Mouse (Mus musculus) lung, embryonic 15.5 days (tissue): ENCODE data around the gene Rps6kb2. TPM values are rescaled to one million over a fixed set of nuclear protein-coding genes. Genes with fewer than 3 reads are reported as not detected.

Experiments used
- ATAC-seq: fragments of 200-750 bp; cut with Nextera tagmentation; 2 replicates; pipeline ENCODE4 v1.8.0; 2017; ENCODE audit warnings: moderate number of reproducible peaks, borderline replicate concordance; ENCODE audit not compliant: low FRiP score, low TSS enrichment; ENCODE audit errors: extremely low read depth
- H3K27ac ChIP-seq: fragments of 300-500 bp; sonication (generic); 2 replicates; pipeline ENCODE4 v1.5.1; 2015; ENCODE audit warnings: moderate library complexity, mild to moderate bottlenecking, inconsistent platforms
- H3K27me3 ChIP-seq: fragments of 300-500 bp; sonication (generic); 2 replicates; pipeline ENCODE4 v1.6.1; 2015; ENCODE audit warnings: inconsistent platforms
- H3K36me3 ChIP-seq: fragments of 300-500 bp; sonication (generic); 2 replicates; pipeline ENCODE4 v1.6.1; 2015; ENCODE audit warnings: inconsistent platforms
- H3K4me1 ChIP-seq: fragments of 300-500 bp; sonication (generic); 2 replicates; pipeline ENCODE4 v1.6.1; 2015; ENCODE audit warnings: inconsistent platforms
- H3K4me2 ChIP-seq: fragments of 300-500 bp; sonication (generic); 2 replicates; pipeline ENCODE4 v1.6.1; 2015; ENCODE audit warnings: inconsistent platforms, mild to moderate bottlenecking, moderate library complexity
- H3K4me3 ChIP-seq: fragments of 300-500 bp; sonication (generic); 2 replicates; pipeline ENCODE4 v1.5.1; 2015; ENCODE audit warnings: mild to moderate bottlenecking, inconsistent platforms
- H3K9ac ChIP-seq: fragments of 300-500 bp; sonication (generic); 2 replicates; pipeline ENCODE4 v1.6.1; 2015; ENCODE audit warnings: inconsistent platforms
- H3K9me3 ChIP-seq: fragments of 300-500 bp; sonication (generic); 2 replicates; pipeline ENCODE4 v1.6.1; 2016; ENCODE audit warnings: inconsistent platforms
- WGBS: fragments of 180-500 bp; shearing (Covaris S2); methylation state at CpG from one replicate; pipeline ENCODE4 v1.1.7; 2015; 5-methylcytosine and 5-hydroxymethylcytosine counted together
- polyA plus RNA-seq: library from polyadenylated mRNA; unstranded; fragments of >200 nt; fragmentation: Nextera tagmentation; extraction: Ambion mirVana; gene quantifications from 2 replicates; pipeline ENCODE4 v1.2.1, GENCODE M21; 2015

Gene Rps6kb2
- polyA plus RNA-seq, 1 experiment from 2014 or later, result 45.0 TPM

GRCm38 (mm10) chr19:4164100-4164499 is 946 bp upstream of the Rps6kb2 start:
- Histone ChIP-seq H3K4me1 (peaks cover 18% of the 10 kb centered on the region), H3K27me3 (no peaks in the 10 kb centered on the region), H3K9me3 (no peaks in the 10 kb centered on the region), H3K36me3 (peaks cover 25% of the 10 kb centered on the region), H3K27ac (no peak overlapping the region), H3K4me3 (no peak overlapping the region), H3K4me2 (no peak overlapping the region), H3K9ac (no peak overlapping the region)
- WGBS, result 75% methylated on average over 3 of the region's 3 CpGs
- no peak for ATAC-seq

DNA sequence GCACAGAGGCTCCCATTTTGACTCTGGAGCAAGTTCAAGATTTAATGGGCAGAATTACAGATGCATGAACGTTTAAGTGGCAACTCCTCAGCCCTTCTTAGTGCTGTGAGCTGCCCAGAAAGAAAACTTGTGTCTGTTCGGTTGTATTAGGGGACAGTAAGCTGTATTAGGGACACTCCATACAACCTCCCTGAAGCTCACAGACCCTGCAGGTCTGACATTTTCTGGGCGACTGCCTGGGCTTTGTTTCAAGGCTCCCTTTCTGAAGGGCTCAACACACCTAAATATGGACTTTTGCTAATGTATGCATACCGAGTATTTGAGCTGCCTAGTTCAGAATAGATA is 361 bp upstream of the Rps6kb2 start:
- H3K4me2 ChIP-seq, result peak overlapping the region; percentile 88
- H3K4me1 ChIP-seq, result peaks cover 18% of the 10 kb centered on the region
- H3K27ac ChIP-seq, result peak overlapping the region; percentile 55
- H3K4me3 ChIP-seq, result peak overlapping the region; percentile 72
- ATAC-seq, result no peak; the same call in 1 of the 2 replicates
- peak overlapping the region; percentile 70 for H3K9ac ChIP-seq
- WGBS, result 27% methylated on average over 4 of the region's 4 CpGs
- no peaks in the 10 kb centered on the region for H3K9me3 ChIP-seq
- peaks cover 31% of the 10 kb centered on the region for H3K36me3 ChIP-seq
- H3K27me3 ChIP-seq, result no peaks in the 10 kb centered on the region

- Histone ChIP-seq H3K27me3 (no peaks in the 10 kb centered on the region), H3K4me1 (peaks cover 18% of the 10 kb centered on the region), H3K36me3 (peaks cover 50% of the 10 kb centered on the region), H3K9ac (no peak overlapping the region), H3K4me2 (no peak overlapping the region), H3K9me3 (no peaks in the 10 kb centered on the region), H3K27ac (no peak overlapping the region), H3K4me3 (no peak overlapping the region)
- ATAC-seq, result no peak
- 94% methylated on average over 8 of the region's 8 CpGs for WGBS
Observed at GRCm38 (mm10) chr19:4159049-4159448, 4.1 kb downstream of the Rps6kb2 start.

GRCm38 (mm10) chr19:4156771-4157170 is 6.4 kb downstream of the Rps6kb2 start:
- Histone ChIP-seq H3K27ac (no peak overlapping the region), H3K4me2 (no peak overlapping the region), H3K36me3 (peaks cover 56% of the 10 kb centered on the region), H3K9me3 (no peaks in the 10 kb centered on the region), H3K9ac (no peak overlapping the region), H3K4me1 (peaks cover 1% of the 10 kb centered on the region; the same call in 1 of the 2 replicates), H3K4me3 (no peak overlapping the region), H3K27me3 (no peaks in the 10 kb centered on the region)
- 86% methylated on average over 12 of the region's 12 CpGs for WGBS
- no peak for ATAC-seq

- Histone ChIP-seq H3K27ac (no peak overlapping the region), H3K4me1 (no peaks in the 10 kb centered on the region), H3K4me2 (no peak overlapping the region), H3K4me3 (no peak overlapping the region), H3K9me3 (no peaks in the 10 kb centered on the region), H3K9ac (no peak overlapping the region), H3K36me3 (peaks cover 53% of the 10 kb centered on the region), H3K27me3 (no peaks in the 10 kb centered on the region)
- no peak for ATAC-seq
- WGBS, result 75% methylated on average over 20 of the region's 20 CpGs
Observed at GRCm38 (mm10) chr19:4156073-4156579, 7.0 kb downstream of the Rps6kb2 start.

DNA sequence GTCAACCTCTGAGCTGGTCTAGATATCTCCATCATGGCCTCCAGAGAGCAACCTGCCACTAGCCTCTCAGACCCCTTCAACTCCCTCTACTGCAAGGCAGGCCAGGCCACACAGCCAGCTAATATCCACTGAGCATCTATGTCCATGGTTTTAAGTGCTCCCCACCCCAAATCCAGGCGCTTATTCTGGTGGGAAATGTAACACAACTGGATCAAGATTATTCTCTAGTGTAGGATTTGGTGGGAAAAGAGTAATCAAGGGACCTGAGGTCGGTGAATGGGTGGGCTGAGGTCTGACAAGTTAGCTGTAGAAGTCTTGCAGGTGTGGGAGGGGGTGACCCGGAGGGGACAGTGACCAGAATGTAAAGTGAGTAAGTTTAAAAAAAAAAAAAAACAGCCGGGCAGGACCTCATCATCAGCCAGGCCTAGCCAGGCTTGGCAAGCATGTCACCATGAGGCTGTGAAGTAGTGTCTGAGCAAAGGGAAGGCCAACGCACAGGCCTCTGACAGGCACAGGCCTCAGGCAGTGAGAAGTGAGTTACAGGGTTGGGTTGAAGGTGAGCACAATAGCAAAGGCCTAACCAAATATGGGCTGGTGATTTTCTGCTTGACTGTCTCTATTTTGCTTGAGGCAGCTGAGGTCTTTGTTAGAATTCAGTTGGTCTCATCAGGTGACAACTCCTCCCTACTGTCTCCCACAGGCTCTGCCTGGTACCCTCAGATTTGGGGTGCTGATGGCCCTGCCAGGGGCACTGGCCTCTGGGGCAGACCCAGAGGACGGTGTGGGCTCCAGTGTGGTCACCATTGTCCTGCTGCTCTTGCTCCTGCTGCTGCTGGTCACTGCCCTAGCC is 7.7 kb downstream of the Rps6kb2 start:
- Histone ChIP-seq H3K4me1 (no peaks in the 10 kb centered on the region), H3K36me3 (peaks cover 50% of the 10 kb centered on the region), H3K27me3 (no peaks in the 10 kb centered on the region), H3K9ac (no peak overlapping the region), H3K4me2 (no peak overlapping the region), H3K9me3 (no peaks in the 10 kb centered on the region), H3K27ac (no peak overlapping the region), H3K4me3 (no peak overlapping the region)
- no peak for ATAC-seq
- WGBS, result 75% methylated on average over 6 of the region's 6 CpGs

DNA sequence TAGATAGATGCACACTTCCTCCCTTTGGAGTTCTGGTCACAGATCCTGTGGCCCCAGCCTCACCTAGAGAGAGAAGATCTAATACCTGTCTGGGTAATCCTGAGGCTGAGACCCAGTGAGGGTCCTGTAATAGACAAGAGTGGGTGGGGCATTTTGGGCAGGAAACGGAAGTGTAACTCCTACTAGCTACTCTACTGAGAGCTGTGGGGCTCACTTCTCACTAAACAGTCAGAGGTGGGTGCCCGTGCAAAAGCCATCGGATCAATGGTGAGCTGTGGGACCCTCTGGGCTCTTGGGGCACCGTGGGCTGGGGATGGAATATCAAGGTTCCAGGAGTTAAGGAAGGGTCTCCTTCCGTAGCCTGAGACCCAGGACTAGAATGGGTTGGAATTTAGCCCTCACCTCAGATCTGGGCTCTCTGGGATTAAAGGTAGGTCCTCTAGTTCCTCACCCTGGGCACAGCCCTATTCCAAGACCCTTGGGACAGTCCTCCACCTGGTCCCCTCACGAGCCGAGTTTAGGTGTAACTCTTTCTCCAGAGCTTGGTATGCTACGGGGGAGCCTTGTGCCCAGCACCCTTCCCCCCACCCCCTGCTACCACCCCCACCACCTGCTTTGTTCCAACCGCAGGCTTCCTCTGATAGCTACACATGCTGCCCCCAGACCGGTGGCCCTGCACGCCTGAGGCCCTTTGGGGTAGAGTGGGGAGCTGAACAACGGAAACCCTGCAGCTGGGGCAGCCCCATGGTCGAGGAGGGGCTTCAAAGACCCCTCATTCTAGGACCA is 8.5 kb downstream of the Rps6kb2 start:
- 71% methylated on average over 13 of the region's 13 CpGs for WGBS
- Histone ChIP-seq H3K4me3 (no peak overlapping the region), H3K27me3 (no peaks in the 10 kb centered on the region), H3K9ac (no peak overlapping the region), H3K9me3 (no peaks in the 10 kb centered on the region), H3K27ac (no peak overlapping the region), H3K36me3 (peaks cover 45% of the 10 kb centered on the region), H3K4me1 (peaks cover 2% of the 10 kb centered on the region), H3K4me2 (no peak overlapping the region)
- no peak for ATAC-seq

GRCm38 (mm10) chr19:4153232-4153654 is 9.9 kb downstream of the Rps6kb2 start, which contains the start of gene Ptprcap:
Gene Ptprcap (plus strand): TSS chr19:4153604.
- Histone ChIP-seq H3K27ac (no peak within 1 kb of the TSS), H3K9ac (no peak within 1 kb of the TSS), H3K9me3 (no peaks in the 10 kb centered on the region), H3K36me3 (peaks cover 31% of the 10 kb centered on the region), H3K4me1 (peaks cover 10% of the 10 kb centered on the region), H3K4me2 (no peak within 1 kb of the TSS), H3K27me3 (no peaks in the 10 kb centered on the region), H3K4me3 (no peak within 1 kb of the TSS)
- no peak for ATAC-seq
- 55% methylated on average over 11 of the region's 11 CpGs for WGBS

GRCm38 (mm10) chr19:4152445-4153231 is 10.5 kb downstream of the Rps6kb2 start:
- peaks cover 25% of the 10 kb centered on the region for H3K36me3 ChIP-seq
- no peaks in the 10 kb centered on the region for H3K27me3 ChIP-seq
- H3K4me1 ChIP-seq, result peaks cover 16% of the 10 kb centered on the region
- ATAC-seq, result no peak
- no peaks in the 10 kb centered on the region for H3K9me3 ChIP-seq
- no peak overlapping the region for H3K4me2 ChIP-seq
- no peak overlapping the region for H3K9ac ChIP-seq
- no peak overlapping the region for H3K27ac ChIP-seq
- H3K4me3 ChIP-seq, result no peak overlapping the region
- WGBS, result 82% methylated on average over 8 of the region's 8 CpGs

DNA sequence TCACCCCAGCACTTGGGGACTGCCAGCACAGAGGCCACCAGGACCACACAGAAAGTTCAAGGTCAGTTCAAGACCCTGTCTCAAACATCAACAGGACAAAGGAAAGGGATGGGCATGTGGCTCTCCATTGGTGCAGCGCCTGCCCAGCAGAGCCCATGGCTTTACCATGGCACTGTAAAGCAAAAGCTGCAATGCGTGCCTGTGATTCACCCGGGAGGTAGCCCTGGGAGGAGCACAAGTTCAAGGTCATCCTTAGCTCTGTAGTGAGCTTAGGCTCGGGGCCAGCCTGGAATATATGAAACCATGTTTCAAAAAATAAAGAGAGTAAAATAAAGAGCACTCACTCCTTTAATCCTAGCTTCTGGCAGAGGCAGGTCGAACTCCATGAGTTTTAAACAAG is 11.3 kb downstream of the Rps6kb2 start:
- 89% methylated on average over 5 of the region's 5 CpGs for WGBS

DNA sequence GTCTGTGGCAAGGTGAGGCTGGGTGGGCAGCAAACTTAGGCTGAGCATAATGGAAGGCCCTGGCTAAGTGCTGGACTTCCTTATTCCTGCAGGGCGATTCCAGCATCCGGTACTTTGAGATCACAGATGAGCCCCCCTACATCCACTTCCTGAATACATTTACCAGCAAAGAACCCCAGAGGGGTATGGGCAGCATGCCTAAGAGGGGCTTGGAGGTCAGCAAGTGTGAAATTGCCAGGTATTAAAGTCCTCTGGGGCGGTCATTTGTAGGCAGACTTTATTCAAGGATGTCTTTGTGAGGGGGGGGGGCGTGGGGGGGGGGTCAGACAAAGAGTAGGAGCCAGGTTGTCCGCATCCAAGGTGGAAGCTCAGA is 11.7 kb downstream of the Rps6kb2 start:
- Histone ChIP-seq H3K27ac (no peak overlapping the region), H3K36me3 (peaks cover 14% of the 10 kb centered on the region), H3K9me3 (no peaks in the 10 kb centered on the region), H3K27me3 (no peaks in the 10 kb centered on the region), H3K4me3 (no peak overlapping the region), H3K4me1 (peaks cover 16% of the 10 kb centered on the region), H3K4me2 (no peak overlapping the region), H3K9ac (no peak overlapping the region)
- WGBS, result 79% methylated on average over 5 of the region's 5 CpGs
- no peak for ATAC-seq

More for the DNA sequence above, 11.3 kb downstream of the Rps6kb2 start:
- H3K9ac ChIP-seq, result no peak overlapping the region
- H3K36me3 ChIP-seq, result peaks cover 18% of the 10 kb centered on the region
- H3K4me1 ChIP-seq, result peaks cover 16% of the 10 kb centered on the region
- H3K27ac ChIP-seq, result no peak overlapping the region
- H3K27me3 ChIP-seq, result no peaks in the 10 kb centered on the region
- H3K4me2 ChIP-seq, result no peak overlapping the region
- no peak for ATAC-seq
- no peak overlapping the region for H3K4me3 ChIP-seq
- H3K9me3 ChIP-seq, result no peaks in the 10 kb centered on the region
